Mouse (Mus musculus) lung, postnatal 14 days (tissue): ENCODE measurements around the gene Gm21981.
"Not testable (repeated sequence)": the region's sequence is repeated elsewhere in the genome, so short reads cannot be mapped to it uniquely, and the experiment has no call there.

Experiments
- DNase-seq: peaks from one replicate; pipeline ENCODE4 v3.0.0; 2021

Gene Gm21981

DNA sequence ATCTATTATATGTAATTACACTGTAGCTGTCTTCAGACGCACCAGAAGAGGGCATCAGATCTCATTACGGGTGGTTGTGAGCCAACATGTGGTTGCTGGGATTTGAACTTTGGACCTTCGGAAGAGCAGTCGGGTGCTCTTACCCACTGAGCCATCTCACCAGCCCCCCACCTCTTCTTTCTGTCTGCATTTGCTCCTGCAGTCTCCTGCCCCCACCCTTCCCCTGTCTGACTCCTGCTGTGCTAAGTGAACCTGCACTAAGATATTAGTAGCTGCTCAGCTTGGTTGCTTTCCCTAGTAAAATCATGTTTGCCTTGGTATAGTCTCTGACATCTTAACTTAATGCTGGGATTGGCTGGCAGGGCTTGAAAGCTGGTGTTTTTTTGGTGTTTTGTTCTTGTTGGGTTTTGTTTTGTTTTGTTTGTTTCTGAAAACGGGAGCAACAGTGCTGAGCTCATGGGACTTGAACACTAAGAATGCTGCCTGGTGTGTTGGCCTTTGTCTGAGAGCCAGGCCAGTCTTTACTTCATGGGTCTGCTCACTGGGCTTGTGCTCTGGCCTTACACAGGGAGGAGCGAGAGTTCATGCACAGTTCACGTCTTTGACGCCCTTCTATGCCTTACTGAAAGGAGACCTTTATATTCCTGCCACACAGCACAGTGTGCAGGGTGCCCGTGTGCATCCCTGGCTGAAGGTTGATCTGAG lies 31.1 kb downstream of the Gm21981 start:
- DNase-seq, result no peak

DNA sequence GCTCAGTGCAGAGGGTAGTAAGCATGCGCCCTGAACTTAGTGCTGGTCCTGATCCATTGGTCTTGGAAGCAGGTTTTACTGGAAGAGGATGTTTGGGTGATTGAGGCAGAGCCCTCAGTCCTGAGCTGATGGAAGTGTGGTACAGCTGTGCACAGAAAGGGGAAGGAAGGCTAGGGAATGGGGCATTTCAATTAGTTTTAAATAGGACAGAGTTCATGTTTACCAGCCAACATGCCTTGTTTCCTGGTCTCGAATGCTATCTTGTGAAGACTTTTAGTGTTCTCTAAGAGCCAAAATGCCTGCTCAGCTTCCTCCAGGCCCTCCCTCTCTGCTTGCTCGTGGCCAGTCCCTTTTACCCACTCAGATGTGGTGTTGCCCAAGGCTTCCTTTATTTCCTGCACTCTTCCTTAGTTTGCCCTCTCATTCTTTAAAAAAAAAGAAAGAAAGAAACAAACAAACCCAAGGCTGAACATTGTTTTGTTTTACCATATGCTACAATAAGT lies 35.5 kb downstream of the Gm21981 start:
- no peak for DNase-seq

DNA sequence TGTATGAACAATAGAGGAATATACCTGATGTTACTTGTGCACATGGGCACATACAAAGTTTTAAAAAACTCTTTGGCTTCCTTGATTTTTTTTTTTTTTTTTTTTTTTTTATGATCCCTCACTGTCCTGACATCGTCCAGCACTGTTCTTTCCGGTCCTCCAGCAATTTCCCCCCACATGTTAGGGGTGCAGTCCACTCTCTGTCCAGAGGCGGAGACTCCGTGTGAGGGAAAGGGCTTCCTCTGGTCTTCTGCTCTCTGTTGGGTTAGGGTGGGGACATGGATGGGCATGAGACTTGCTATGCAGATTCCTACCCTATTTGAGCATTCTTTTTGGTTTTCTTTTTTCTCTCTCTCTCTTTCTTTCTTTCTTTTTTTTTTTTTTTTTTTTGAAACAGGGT lies 36.4 kb downstream of the Gm21981 start:
- DNase-seq, result no peak

- no peak for DNase-seq
Observed at GRCm38 (mm10) chr17:47655697-47656096, 38.6 kb downstream of the Gm21981 start.

GRCm38 (mm10) chr17:47654346-47654745 lies 39.9 kb downstream of the Gm21981 start:
- DNase-seq, result not testable (repeated sequence)

DNA sequence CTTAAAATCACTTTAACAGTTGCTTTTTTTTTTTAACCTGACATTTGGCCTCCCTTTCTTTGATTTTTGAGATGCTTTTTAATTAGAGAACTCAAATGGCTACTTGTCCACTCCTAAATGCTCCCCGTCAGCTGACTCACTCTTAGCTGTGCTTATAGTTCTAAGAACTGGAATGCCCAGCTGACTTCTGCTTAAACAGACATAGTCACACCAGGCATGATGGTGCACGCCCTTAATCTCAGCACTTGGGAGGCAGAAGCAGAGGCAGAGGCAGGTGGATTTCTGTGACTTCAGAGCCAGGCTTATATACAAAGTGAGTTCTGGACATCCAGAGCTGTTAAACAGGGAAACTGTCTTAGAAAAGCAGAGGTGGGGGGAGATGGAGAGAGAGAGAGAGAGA lies 42.3 kb downstream of the Gm21981 start:
- no peak for DNase-seq

GRCm38 (mm10) chr17:47648966-47649365 lies 45.3 kb downstream of the Gm21981 start:
- no peak for DNase-seq

- DNase-seq, result peak; percentile 79
Observed at GRCm38 (mm10) chr17:47646683-47647082, 47.6 kb downstream of the Gm21981 start.

DNA sequence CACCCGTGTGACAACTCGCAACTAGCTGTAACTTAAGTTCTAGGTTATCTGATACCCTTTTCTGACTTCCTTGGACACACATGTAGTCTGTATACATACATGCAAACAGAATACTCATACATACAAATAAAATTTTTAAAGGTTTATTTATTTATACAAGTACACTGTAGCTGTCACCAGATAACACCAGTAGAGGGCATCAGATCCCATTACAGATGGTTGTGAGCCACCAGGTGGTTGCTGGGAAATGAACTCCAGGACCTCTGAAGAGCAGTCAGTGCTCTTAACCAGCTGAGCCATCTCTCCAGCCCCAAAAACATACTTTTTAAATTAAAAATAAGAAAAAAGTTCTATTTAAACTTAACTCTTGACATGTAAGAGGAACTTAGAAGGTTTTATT lies 51.3 kb downstream of the Gm21981 start:
- no peak for DNase-seq
